Mouse (Mus musculus) liver, postnatal 0 days (tissue): ENCODE data around the gene Spry1.

Source experiments
- CTCF ChIP-seq: sonication (generic); IDR thresholded peaks from 2 replicates; pipeline ENCODE4 v1.5.1; 2016; ENCODE audit warnings: antibody characterized with exemption, low read depth
- EP300 ChIP-seq: IDR thresholded peaks from 2 replicates; pipeline ENCODE4 v1.6.1; 2016; ENCODE audit warnings: antibody characterized with exemption, low read depth, mild to moderate bottlenecking

DNA sequence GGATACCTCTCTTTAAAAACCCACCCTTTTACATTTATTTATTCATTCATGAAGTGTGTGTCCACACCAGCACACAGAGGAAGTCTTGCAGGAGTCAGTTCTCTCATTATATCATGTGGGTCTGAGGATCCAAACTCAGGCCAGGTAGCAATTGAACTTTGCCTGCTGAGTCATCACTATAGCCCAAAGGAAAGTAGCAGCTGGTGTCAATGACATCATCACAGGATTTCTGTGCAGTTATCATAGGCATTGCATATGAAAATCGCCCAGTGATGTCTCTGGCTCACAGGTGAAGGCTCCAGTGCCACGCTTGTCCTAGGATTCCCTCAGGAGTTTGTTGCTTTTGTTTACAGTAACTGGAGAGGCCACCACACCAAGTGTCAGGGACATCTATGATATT is 29.1 kb upstream of the Spry1 start:
- TF ChIP-seq CTCF, result no peak
- no peak for TF ChIP-seq EP300
